9 mouse cellular contexts compared by ENCODE assay signal in genomic region chr12:55299336-55299735, GRCm38 (mm10). TPM values are rescaled to one million over a fixed set of nuclear protein-coding genes. Genes with fewer than 3 reads are reported as not detected.
A peak's percentile ranks its signal among the peaks of the same experiment; 100 is the strongest.
DNase-seq lines count a peak whose midpoint lies in the region; ATAC-seq and TF ChIP-seq lines count a peak whose summit lies in the region.
"Had no signal": no experiment of that assay in that cellular context is flagged by ENCODE, and none has a peak within 500 bp of the region (broad histone marks: within the 10 kb centered on the region; RNA-seq: fewer than 3 reads in every experiment).

TSS of gene 1110008L16Rik (plus strand) at chr12:55299577.

- peaks cover 10% of the 10 kb centered on the region; the same call in 1 of the 2 replicates for H3K4me1 ChIP-seq in lung, postnatal 0 days (ENCODE audit: insufficient read depth, low read depth, low read length)
- H3K4me1 ChIP-seq in intestine, embryonic 14.5 days (replicated peaks; ENCODE audit: control insufficient read depth, insufficient read depth, low read length) = peaks cover 5% of the 10 kb centered on the region

- TF ChIP-seq CTCF in lung, postnatal 0 days (IDR thresholded peaks at IDR 0.05) = no peak

- no peak within 1 kb of the TSS for H3K4me3 ChIP-seq in lung, postnatal 0 days (ENCODE audit: low read depth, low read length)
- no peak within 1 kb of the TSS for H3K4me3 ChIP-seq in intestine, embryonic 14.5 days (ENCODE audit: low read depth, low read length)

- H3K9me3 ChIP-seq in lung, postnatal 0 days (ENCODE audit: low read length) = no peaks in the 10 kb centered on the region
- H3K9me3 ChIP-seq in intestine, embryonic 14.5 days (ENCODE audit: control insufficient read depth, low read length) = no peaks in the 10 kb centered on the region

- no peak within 1 kb of the TSS for H3K27ac ChIP-seq in lung, postnatal 0 days (ENCODE audit: low read length)
- no peak within 1 kb of the TSS for H3K27ac ChIP-seq in intestine, embryonic 14.5 days (ENCODE audit: low read depth)

- 82% methylated on average over 5 of the region's 5 CpGs for WGBS in lung, postnatal 0 days
- 80% methylated on average over 5 of the region's 5 CpGs for WGBS in intestine, embryonic 14.5 days

- peaks cover 24% of the 10 kb centered on the region for H3K36me3 ChIP-seq in lung, postnatal 0 days (ENCODE audit: insufficient read depth, low read length)
- peaks cover 44% of the 10 kb centered on the region for H3K36me3 ChIP-seq in intestine, embryonic 14.5 days (ENCODE audit: control insufficient read depth, insufficient read depth, low read length)

- ATAC-seq in lung, postnatal 0 days = no peak
- ATAC-seq in intestine, embryonic 14.5 days (replicated peaks; ENCODE audit: low FRiP score, low TSS enrichment, low read depth) = no peak
- peak; percentile 30; the same call in 1 of the 2 replicates for ATAC-seq in neutrophil, adult 5-6 weeks (ENCODE audit: extremely low read depth, insufficient number of reproducible peaks, low FRiP score, poor library complexity, severe bottlenecking)

- H3K27me3 ChIP-seq in lung, postnatal 0 days (replicated peaks; ENCODE audit: insufficient read depth, low read length) = no peaks in the 10 kb centered on the region
- H3K27me3 ChIP-seq in intestine, embryonic 14.5 days (replicated peaks; ENCODE audit: control insufficient read depth, insufficient read depth, low read length) = no peaks in the 10 kb centered on the region

- DNase-seq in adrenal gland, adult 18-20 months (ENCODE audit: low spot score in 2 of 2) = no peak
- no peak for DNase-seq in adrenal gland, adult (ENCODE audit: inconsistent age in 2 of 2, low spot score in 1 of 2)
- DNase-seq in lung, postnatal 0 days (ENCODE audit: low spot score) = peak; percentile 31
- DNase-seq in lung, postnatal 14 days = no peak
- no peak for DNase-seq in intestine, embryonic 14.5 days (ENCODE audit: low spot score)
- no peak for DNase-seq in spleen, postnatal 4 days (ENCODE audit: low spot score in 2 of 2)
- no peak for DNase-seq in right cerebral cortex, adult 18-20 months
- DNase-seq: thymus, adult 18-20 months had no signal

- H3K4me2 ChIP-seq in lung, postnatal 0 days (replicated peaks; ENCODE audit: low read depth, low read length) = no peak within 1 kb of the TSS
- H3K4me2 ChIP-seq in intestine, embryonic 14.5 days (ENCODE audit: low read length) = no peak within 1 kb of the TSS

- no peak for TF ChIP-seq EP300 in lung, postnatal 0 days (IDR thresholded peaks at IDR 0.05)

- H3K9ac ChIP-seq in lung, postnatal 0 days (replicated peaks; ENCODE audit: low read depth) = no peak within 1 kb of the TSS
- no peak within 1 kb of the TSS for H3K9ac ChIP-seq in intestine, embryonic 14.5 days (ENCODE audit: low read length)

RNA-seq across cellular contexts. Expression of gene 1110008L16Rik, which starts in this region (rescaled TPM):
- total RNA-seq in adrenal gland, adult 18-20 months (2021) = 10 to 100 TPM; 11.3 to 15.2 TPM
- polyA plus RNA-seq in lung, postnatal 0 days (2015; fragmentation: Nextera tagmentation; extraction: Ambion mirVana) = 8.1 and 9.2 TPM in 2 replicates
- polyA plus RNA-seq in intestine, embryonic 14.5 days (2014; fragmentation: Nextera tagmentation; extraction: Ambion mirVana) = 23.0 and 25.9 TPM in 2 replicates
- 6.3 and 8.8 TPM in 2 replicates for total RNA-seq in neutrophil, adult 5-6 weeks (2017)
